Mouse (Mus musculus) midbrain, embryonic 12.5 days (tissue): ENCODE measurements around the gene Mvb12a. TPM values are rescaled to one million over a fixed set of nuclear protein-coding genes. Genes with fewer than 3 reads are reported as not detected.

Experiments used
- ATAC-seq: fragments of 200-750 bp; cut with Nextera tagmentation; 2 replicates; pipeline ENCODE4 v1.8.0; 2017; ENCODE audit warnings: low read depth, moderate TSS enrichment, moderate library complexity; ENCODE audit not compliant: low FRiP score
- H3K27ac ChIP-seq: fragments of 300-500 bp; sonication (generic); replicated peaks from 2 replicates; pipeline ENCODE4 v1.5.1; 2016; ENCODE audit warnings: mild to moderate bottlenecking
- H3K27me3 ChIP-seq: fragments of 300-500 bp; sonication (generic); 2 replicates; pipeline ENCODE4 v1.6.1; 2016; ENCODE audit warnings: mild to moderate bottlenecking
- H3K36me3 ChIP-seq: fragments of 300-500 bp; sonication (generic); 2 replicates; pipeline ENCODE4 v1.6.1; 2016
- H3K4me1 ChIP-seq: fragments of 300-500 bp; sonication (generic); 2 replicates; pipeline ENCODE4 v1.6.1; 2016
- H3K4me2 ChIP-seq: fragments of 300-500 bp; sonication (generic); replicated peaks from 2 replicates; pipeline ENCODE4 v1.6.1; 2016; ENCODE audit warnings: mild to moderate bottlenecking, moderate library complexity
- H3K4me3 ChIP-seq: fragments of 300-500 bp; sonication (generic); 2 replicates; pipeline ENCODE4 v1.5.1; 2016; ENCODE audit warnings: mild to moderate bottlenecking
- H3K9ac ChIP-seq: fragments of 300-500 bp; sonication (generic); replicated peaks from 2 replicates; pipeline ENCODE4 v1.6.1; 2016; ENCODE audit warnings: mild to moderate bottlenecking, moderate library complexity
- H3K9me3 ChIP-seq: fragments of 300-500 bp; sonication (generic); 2 replicates; pipeline ENCODE4 v1.6.1; 2016; ENCODE audit warnings: mild to moderate bottlenecking
- WGBS: fragments of 180-500 bp; shearing (Covaris S2); methylation state at CpG from one replicate; pipeline ENCODE4 v1.1.7; 2016; 5-methylcytosine and 5-hydroxymethylcytosine counted together
- polyA plus RNA-seq: library from polyadenylated mRNA; unstranded; fragments of >200 nt; fragmentation: Nextera tagmentation; extraction: Ambion mirVana; gene quantifications from 2 replicates; pipeline ENCODE4 v1.2.1, GENCODE M21; 2016

Gene Mvb12a
- polyA plus RNA-seq = 54.0 and 57.0 TPM in 2 replicates

- H3K27me3 ChIP-seq = peaks cover 17% of the 10 kb centered on the region
- peaks cover 11% of the 10 kb centered on the region for H3K4me1 ChIP-seq
- WGBS = under 1% methylated on average over 47 of the region's 55 CpGs
- H3K36me3 ChIP-seq = peaks cover 20% of the 10 kb centered on the region
- H3K9ac ChIP-seq = peak within 1 kb of the TSS; percentile 81
- H3K4me2 ChIP-seq = peak within 1 kb of the TSS; percentile 94
- no peaks in the 10 kb centered on the region for H3K9me3 ChIP-seq
- peak; percentile 96 for ATAC-seq
- peak within 1 kb of the TSS; percentile 67 for H3K27ac ChIP-seq
- H3K4me3 ChIP-seq = peak within 1 kb of the TSS; percentile 89
Measured at GRCm38 (mm10) chr8:71542632-71543343, at the start of gene Mvb12a. Mvb12a (plus strand) TSS chr8:71542922.

- 32% methylated on average over 16 of the region's 16 CpGs for WGBS
- H3K27me3 ChIP-seq = peaks cover 6% of the 10 kb centered on the region; the same call in 1 of the 2 replicates
- peaks cover 33% of the 10 kb centered on the region for H3K36me3 ChIP-seq
- H3K4me1 ChIP-seq = peaks cover 24% of the 10 kb centered on the region
- no peak overlapping the region for H3K4me2 ChIP-seq
- ATAC-seq = peak; percentile 58
- H3K9ac ChIP-seq = no peak overlapping the region
- H3K9me3 ChIP-seq = no peaks in the 10 kb centered on the region
- no peak overlapping the region for H3K4me3 ChIP-seq
- no peak overlapping the region for H3K27ac ChIP-seq
Measured at GRCm38 (mm10) chr8:71495039-71495438, 47.7 kb upstream of the Mvb12a start.

- no peaks in the 10 kb centered on the region for H3K9me3 ChIP-seq
- H3K4me2 ChIP-seq = no peak overlapping the region
- no peak for ATAC-seq
- no peak overlapping the region for H3K4me3 ChIP-seq
- peaks cover 6% of the 10 kb centered on the region; the same call in 1 of the 2 replicates for H3K27me3 ChIP-seq
- peaks cover 21% of the 10 kb centered on the region for H3K4me1 ChIP-seq
- peaks cover 30% of the 10 kb centered on the region for H3K36me3 ChIP-seq
- H3K9ac ChIP-seq = no peak overlapping the region
- no peak overlapping the region for H3K27ac ChIP-seq
- 97% methylated on average over 5 of the region's 5 CpGs for WGBS
Measured at GRCm38 (mm10) chr8:71495811-71496210, 46.9 kb upstream of the Mvb12a start.

- H3K4me2 ChIP-seq = no peak overlapping the region
- no peak for ATAC-seq
- WGBS = 51% methylated on average over 11 of the region's 11 CpGs
- peaks cover 21% of the 10 kb centered on the region for H3K4me1 ChIP-seq
- H3K4me3 ChIP-seq = no peak overlapping the region
- H3K9ac ChIP-seq = no peak overlapping the region
- no peaks in the 10 kb centered on the region for H3K9me3 ChIP-seq
- H3K27ac ChIP-seq = no peak overlapping the region
- H3K27me3 ChIP-seq = peaks cover 6% of the 10 kb centered on the region; the same call in 1 of the 2 replicates
- H3K36me3 ChIP-seq = peaks cover 24% of the 10 kb centered on the region
Measured at GRCm38 (mm10) chr8:71496481-71496880, 46.2 kb upstream of the Mvb12a start.

- WGBS = 91% methylated on average over 1 of the region's 1 CpGs
- Histone ChIP-seq H3K36me3 (peaks cover 17% of the 10 kb centered on the region), H3K27me3 (peaks cover 6% of the 10 kb centered on the region; the same call in 1 of the 2 replicates), H3K4me2 (no peak overlapping the region), H3K4me1 (peaks cover 21% of the 10 kb centered on the region), H3K27ac (no peak overlapping the region), H3K4me3 (no peak overlapping the region), H3K9ac (no peak overlapping the region), H3K9me3 (no peaks in the 10 kb centered on the region)
- ATAC-seq = no peak
Measured at GRCm38 (mm10) chr8:71497077-71497645, 45.6 kb upstream of the Mvb12a start.

- Histone ChIP-seq H3K27ac (no peak overlapping the region), H3K4me3 (no peak overlapping the region), H3K36me3 (peaks cover 9% of the 10 kb centered on the region), H3K4me2 (no peak overlapping the region), H3K4me1 (peaks cover 21% of the 10 kb centered on the region), H3K27me3 (peaks cover 6% of the 10 kb centered on the region; the same call in 1 of the 2 replicates), H3K9ac (no peak overlapping the region), H3K9me3 (no peaks in the 10 kb centered on the region)
- WGBS = 27% methylated on average over 15 of the region's 15 CpGs
- ATAC-seq = no peak
Measured at GRCm38 (mm10) chr8:71497881-71498501, 44.7 kb upstream of the Mvb12a start.

GRCm38 (mm10) chr8:71498816-71499690, 43.7 kb upstream of the Mvb12a start:
- H3K27me3 ChIP-seq = peaks cover 6% of the 10 kb centered on the region; the same call in 1 of the 2 replicates
- peaks cover 1% of the 10 kb centered on the region; the same call in 1 of the 2 replicates for H3K36me3 ChIP-seq
- no peak overlapping the region for H3K27ac ChIP-seq
- 46% methylated on average over 16 of the region's 16 CpGs for WGBS
- H3K9me3 ChIP-seq = no peaks in the 10 kb centered on the region
- no peak overlapping the region for H3K9ac ChIP-seq
- no peak overlapping the region for H3K4me2 ChIP-seq
- peaks cover 21% of the 10 kb centered on the region for H3K4me1 ChIP-seq
- no peak for ATAC-seq
- no peak overlapping the region for H3K4me3 ChIP-seq

- no peaks in the 10 kb centered on the region for H3K36me3 ChIP-seq
Measured at GRCm38 (mm10) chr8:71504349-71504748, 38.4 kb upstream of the Mvb12a start.

GRCm38 (mm10) chr8:71505326-71505725, 37.4 kb upstream of the Mvb12a start:
- peaks cover 9% of the 10 kb centered on the region for H3K4me1 ChIP-seq
- no peaks in the 10 kb centered on the region for H3K36me3 ChIP-seq
- no peaks in the 10 kb centered on the region for H3K9me3 ChIP-seq
- no peak overlapping the region for H3K9ac ChIP-seq
- H3K27me3 ChIP-seq = peaks cover 59% of the 10 kb centered on the region
- no peak overlapping the region for H3K4me3 ChIP-seq
- H3K27ac ChIP-seq = no peak overlapping the region
- no peak for ATAC-seq
- 96% methylated on average over 4 of the region's 4 CpGs for WGBS
- H3K4me2 ChIP-seq = no peak overlapping the region

More at GRCm38 (mm10) chr8:71504349-71504748, 38.4 kb upstream of the Mvb12a start:
- H3K27ac ChIP-seq = no peak overlapping the region
- no peak for ATAC-seq
- peaks cover 49% of the 10 kb centered on the region for H3K27me3 ChIP-seq
- H3K9me3 ChIP-seq = no peaks in the 10 kb centered on the region
- no peak overlapping the region for H3K4me2 ChIP-seq
- H3K4me3 ChIP-seq = no peak overlapping the region
- peaks cover 9% of the 10 kb centered on the region for H3K4me1 ChIP-seq
- 83% methylated on average over 4 of the region's 4 CpGs for WGBS
- H3K9ac ChIP-seq = no peak overlapping the region

- H3K27me3 ChIP-seq = peaks cover 65% of the 10 kb centered on the region
- 81% methylated on average over 4 of the region's 4 CpGs for WGBS
Measured at GRCm38 (mm10) chr8:71505979-71506378, 36.7 kb upstream of the Mvb12a start.

GRCm38 (mm10) chr8:71507589-71508104, 35.1 kb upstream of the Mvb12a start:
- H3K4me3 ChIP-seq = peak overlapping the region; percentile 39
- H3K36me3 ChIP-seq = no peaks in the 10 kb centered on the region
- no peaks in the 10 kb centered on the region for H3K9me3 ChIP-seq
- peak; percentile 59 for ATAC-seq
- peaks cover 9% of the 10 kb centered on the region for H3K4me1 ChIP-seq
- H3K9ac ChIP-seq = no peak overlapping the region
- peak overlapping the region; percentile 56 for H3K4me2 ChIP-seq
- peaks cover 75% of the 10 kb centered on the region for H3K27me3 ChIP-seq
- no peak overlapping the region for H3K27ac ChIP-seq
- WGBS = under 1% methylated on average over 61 of the region's 61 CpGs

More at GRCm38 (mm10) chr8:71505979-71506378, 36.7 kb upstream of the Mvb12a start:
- Histone ChIP-seq H3K4me3 (no peak overlapping the region), H3K4me1 (peaks cover 9% of the 10 kb centered on the region), H3K4me2 (no peak overlapping the region), H3K27ac (no peak overlapping the region), H3K36me3 (no peaks in the 10 kb centered on the region), H3K9ac (no peak overlapping the region), H3K9me3 (no peaks in the 10 kb centered on the region)
- ATAC-seq = no peak
